Mouse (Mus musculus): ENCODE data around the gene Prkce.
A peak's percentile ranks its signal among the peaks of the same experiment; 100 is the strongest.

Gene Prkce

GRCm38 (mm10) chr17:86167320-86168230 is at the start of gene Prkce:
Gene Prkce (plus strand): TSS chr17:86167785.
- DNase-seq (ENCODE audit: low spot score in 2 of 2), result peak; percentile 82 to 87

- DNase-seq (ENCODE audit: low spot score in 2 of 2), result no peak
Observed at GRCm38 (mm10) chr17:86123146-86123545, 44.4 kb upstream of the Prkce start.

- no peak for DNase-seq (ENCODE audit: low spot score in 2 of 2)
Observed at GRCm38 (mm10) chr17:86125908-86126307, 41.7 kb upstream of the Prkce start.

- no peak for DNase-seq (ENCODE audit: low spot score in 2 of 2)
Observed at GRCm38 (mm10) chr17:86128198-86128597, 39.4 kb upstream of the Prkce start.

GRCm38 (mm10) chr17:86132534-86132933 is 35.1 kb upstream of the Prkce start:
- peak in 1 of 2 experiments; percentile 13 for DNase-seq (ENCODE audit: low spot score in 2 of 2)

- DNase-seq (ENCODE audit: low spot score in 2 of 2), result no peak
Observed at GRCm38 (mm10) chr17:86134461-86134860, 33.1 kb upstream of the Prkce start.

GRCm38 (mm10) chr17:86135835-86136234 is 31.8 kb upstream of the Prkce start:
- no peak for DNase-seq (ENCODE audit: low spot score in 2 of 2)

GRCm38 (mm10) chr17:86144537-86145078 is 23.0 kb upstream of the Prkce start:
- DNase-seq (ENCODE audit: low spot score in 2 of 2), result no peak

GRCm38 (mm10) chr17:86145079-86145951 is 22.3 kb upstream of the Prkce start, which contains the start of gene Srbd1:
Gene Srbd1 (minus strand): TSS chr17:86145175.
- DNase-seq (ENCODE audit: low spot score in 2 of 2), result peak; percentile 77 to 91

GRCm38 (mm10) chr17:86149726-86150125 is 17.9 kb upstream of the Prkce start:
- DNase-seq (ENCODE audit: low spot score in 2 of 2), result no peak

GRCm38 (mm10) chr17:86150867-86151348 is 16.7 kb upstream of the Prkce start:
- DNase-seq (ENCODE audit: low spot score in 2 of 2), result peak; percentile 65

GRCm38 (mm10) chr17:86156999-86157398 is 10.6 kb upstream of the Prkce start:
- DNase-seq (ENCODE audit: low spot score in 2 of 2), result no peak

- DNase-seq (ENCODE audit: low spot score in 2 of 2), result no peak
Observed at GRCm38 (mm10) chr17:86162672-86163071, 4.9 kb upstream of the Prkce start.

- DNase-seq (ENCODE audit: low spot score in 2 of 2), result no peak
Observed at GRCm38 (mm10) chr17:86164416-86164815, 3.2 kb upstream of the Prkce start.

- DNase-seq (ENCODE audit: low spot score in 2 of 2), result no peak
Observed at GRCm38 (mm10) chr17:86166051-86166566, 1.5 kb upstream of the Prkce start.

GRCm38 (mm10) chr17:86166567-86167319 is 842 bp upstream of the Prkce start:
- DNase-seq (ENCODE audit: low spot score in 2 of 2), result peak; percentile 90 to 92

GRCm38 (mm10) chr17:86168231-86168981 is 821 bp downstream of the Prkce start:
- peak; percentile 39 to 52 for DNase-seq (ENCODE audit: low spot score in 2 of 2)

GRCm38 (mm10) chr17:86169092-86169491 is 1.5 kb downstream of the Prkce start:
- no peak for DNase-seq (ENCODE audit: low spot score in 2 of 2)

- no peak for DNase-seq (ENCODE audit: low spot score in 2 of 2)
Observed at GRCm38 (mm10) chr17:86170164-86170958, 2.8 kb downstream of the Prkce start.
